Mouse (Mus musculus): ENCODE data around the gene Gli3.

DNA sequence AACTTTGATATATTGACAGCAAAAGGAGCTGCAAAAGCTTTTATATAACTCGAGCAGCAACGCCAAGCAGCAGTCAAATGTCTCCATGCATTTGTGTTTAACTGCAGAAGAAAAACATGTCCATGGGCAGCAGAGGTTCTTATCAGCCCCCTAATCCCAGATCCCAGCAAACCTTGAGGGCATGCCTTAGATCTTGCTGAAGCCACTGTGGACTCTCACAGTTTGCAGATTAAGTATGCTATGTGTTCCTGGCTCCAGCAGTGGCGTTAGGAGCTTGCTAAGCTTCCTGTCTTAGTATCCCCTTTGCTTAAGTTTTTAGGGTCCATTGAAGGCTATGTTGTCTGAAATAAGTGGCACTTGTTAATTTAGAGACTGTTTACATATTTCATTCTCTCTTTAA, 4.4 kb downstream of the Gli3 start:
- TF ChIP-seq EP300 (IDR thresholded peaks at IDR 0.05; ENCODE audit: low read depth) (no peak), CTCF (IDR thresholded peaks at IDR 0.05; ENCODE audit: low read depth) (no peak)

All from liver, embryonic 14.5 days (tissue).